Mouse (Mus musculus): Measurements from ENCODE around the gene Poln. TPM values are rescaled to one million over a fixed set of nuclear protein-coding genes. Genes with fewer than 3 reads are reported as not detected.

The Poln gene
- total RNA-seq, 2 experiments from 2014 or later, result 0.98 to 2.0 TPM

DNA sequence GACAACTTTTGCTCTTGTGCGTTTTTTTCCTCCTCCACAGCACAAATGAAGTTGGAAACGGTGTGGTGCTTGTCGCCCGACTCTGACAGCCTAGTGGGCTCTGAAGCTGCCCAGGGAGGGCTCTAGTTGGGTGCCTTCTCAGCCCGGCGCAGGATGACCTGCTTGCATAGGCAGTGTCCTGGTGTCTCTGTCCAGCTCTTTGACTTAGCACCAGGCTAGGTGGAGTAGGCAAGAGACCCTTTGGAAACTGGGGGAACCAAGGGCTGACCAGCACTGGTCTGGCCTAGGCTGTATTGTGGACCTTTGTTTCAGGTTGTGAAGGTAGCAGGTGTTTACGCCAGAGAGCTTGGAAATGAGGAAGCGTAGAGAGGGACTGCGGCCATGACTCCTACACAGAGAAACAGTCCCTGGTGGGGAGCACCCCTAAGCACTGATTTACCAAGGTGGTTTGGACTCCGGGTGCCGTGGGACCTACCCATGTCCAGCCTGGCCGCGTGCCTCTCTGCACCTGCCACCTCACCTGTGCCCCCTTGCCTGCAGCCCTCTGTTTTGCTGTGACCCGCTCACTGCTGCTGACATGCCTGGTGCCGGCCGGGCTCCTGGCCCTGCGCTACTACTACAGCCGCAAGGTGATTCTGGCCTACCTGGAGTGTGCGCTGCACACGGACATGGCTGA is 171.3 kb downstream of the Poln start:
- intact Hi-C loops (cut with DNase I), result no loop called here

DNA sequence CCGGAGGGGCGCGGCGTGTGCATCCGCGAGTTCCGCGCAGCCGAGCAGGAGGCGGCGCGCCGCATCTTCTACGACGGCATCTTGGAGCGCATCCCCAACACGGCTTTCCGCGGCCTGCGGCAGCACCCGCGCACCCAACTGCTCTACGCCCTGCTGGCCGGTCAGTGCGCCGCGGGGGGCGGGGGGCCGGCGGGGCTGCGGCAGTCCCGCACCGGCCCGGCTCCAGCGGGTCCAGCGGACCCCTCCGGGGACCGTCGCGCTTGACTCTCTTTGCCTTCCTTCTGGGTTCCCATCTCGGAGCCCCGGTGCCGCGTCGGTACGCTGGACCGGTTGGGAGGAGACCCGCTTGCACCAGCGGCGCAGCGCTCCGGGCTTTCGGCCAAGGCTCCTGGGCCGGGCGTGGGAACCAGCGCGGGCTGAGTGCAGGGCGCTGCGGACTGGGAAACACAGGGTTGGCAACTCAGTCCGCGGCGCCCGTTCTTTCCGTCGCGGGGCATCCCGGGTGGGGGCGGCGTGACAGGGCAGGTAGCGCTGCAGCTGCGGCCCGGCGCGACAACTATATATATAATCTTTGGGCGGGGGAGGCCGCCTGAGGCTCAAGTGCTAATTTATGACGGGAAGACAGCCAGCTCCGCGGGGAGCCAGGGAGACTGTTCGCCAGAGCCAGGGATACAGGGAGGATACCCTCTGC is 172.1 kb downstream of the Poln start:
- intact Hi-C loops (cut with DNase I), result no loop called here

More for the DNA sequence above, 171.3 kb downstream of the Poln start:
- DNase-seq, result no peak

DNA sequence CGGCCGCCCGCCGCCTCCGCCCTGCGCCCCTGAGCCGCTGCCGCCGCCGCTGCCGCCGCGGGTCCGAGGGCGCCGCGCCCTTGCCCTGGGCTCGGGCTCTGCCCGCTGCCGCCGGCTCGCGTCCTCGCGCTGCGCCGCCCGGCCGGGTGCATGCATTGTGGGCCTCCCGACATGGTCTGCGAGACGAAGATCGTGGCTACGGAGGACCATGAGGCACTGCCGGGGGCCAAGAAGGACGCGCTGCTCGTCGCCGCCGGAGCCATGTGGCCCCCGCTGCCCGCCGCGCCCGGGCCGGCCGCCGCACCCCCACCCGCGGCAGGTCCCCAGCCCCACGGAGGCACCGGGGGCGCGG is 172.6 kb downstream of the Poln start:
- intact Hi-C loops (cut with DNase I), result no loop called here
- DNase-seq, result peak in 1 of 2 experiments; percentile 45

More for the DNA sequence above, 172.1 kb downstream of the Poln start:
- DNase-seq, result peak; percentile 67 to 69

DNA sequence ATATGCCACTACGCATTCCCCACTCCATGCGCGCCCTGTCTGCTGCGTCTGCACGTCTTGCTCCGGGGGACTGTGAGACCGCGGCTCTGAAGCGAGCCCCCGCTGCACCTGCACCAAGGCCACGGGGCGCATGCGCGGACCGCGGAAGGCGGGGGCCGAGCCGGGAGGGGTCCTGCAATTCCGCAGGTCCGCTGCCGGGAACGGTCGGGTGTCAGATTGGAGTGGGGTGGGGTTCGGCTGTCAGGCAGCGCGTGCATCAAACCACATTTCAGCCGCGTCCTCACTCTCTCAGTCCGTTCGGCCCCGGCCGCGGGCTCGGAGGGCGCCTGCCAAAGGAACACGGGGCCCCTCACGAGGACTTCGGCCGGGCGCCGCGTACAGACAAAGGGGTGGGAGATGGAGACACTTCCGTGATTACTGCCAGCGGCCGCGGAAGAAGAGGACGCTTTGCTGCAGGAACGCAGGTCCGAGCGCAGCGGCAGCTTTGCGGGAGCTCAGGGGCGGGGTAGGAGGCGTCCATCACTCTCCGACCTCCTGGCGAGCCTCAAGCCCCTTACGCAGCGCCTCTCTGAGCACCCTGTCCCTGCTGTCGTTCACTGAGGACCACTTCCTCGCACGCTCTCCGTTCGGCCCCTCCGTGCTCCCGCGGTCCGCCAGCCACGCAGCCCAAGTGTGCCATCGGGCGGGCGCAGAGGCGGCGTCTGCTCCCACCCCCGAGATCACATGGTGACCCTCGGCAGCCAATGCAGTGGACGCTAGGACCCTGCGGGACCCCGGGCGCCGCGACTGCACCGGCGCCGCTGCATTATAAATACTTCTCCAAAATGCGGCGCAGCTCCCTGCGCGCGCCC is 173.2 kb downstream of the Poln start, which contains the start of gene Nat8l:
Gene Nat8l (plus strand): TSS at position 142 of the 851 bp plus-strand sequence.
- intact Hi-C loops (cut with DNase I), result no loop called here
- peak; percentile 34 to 46 for DNase-seq

DNA sequence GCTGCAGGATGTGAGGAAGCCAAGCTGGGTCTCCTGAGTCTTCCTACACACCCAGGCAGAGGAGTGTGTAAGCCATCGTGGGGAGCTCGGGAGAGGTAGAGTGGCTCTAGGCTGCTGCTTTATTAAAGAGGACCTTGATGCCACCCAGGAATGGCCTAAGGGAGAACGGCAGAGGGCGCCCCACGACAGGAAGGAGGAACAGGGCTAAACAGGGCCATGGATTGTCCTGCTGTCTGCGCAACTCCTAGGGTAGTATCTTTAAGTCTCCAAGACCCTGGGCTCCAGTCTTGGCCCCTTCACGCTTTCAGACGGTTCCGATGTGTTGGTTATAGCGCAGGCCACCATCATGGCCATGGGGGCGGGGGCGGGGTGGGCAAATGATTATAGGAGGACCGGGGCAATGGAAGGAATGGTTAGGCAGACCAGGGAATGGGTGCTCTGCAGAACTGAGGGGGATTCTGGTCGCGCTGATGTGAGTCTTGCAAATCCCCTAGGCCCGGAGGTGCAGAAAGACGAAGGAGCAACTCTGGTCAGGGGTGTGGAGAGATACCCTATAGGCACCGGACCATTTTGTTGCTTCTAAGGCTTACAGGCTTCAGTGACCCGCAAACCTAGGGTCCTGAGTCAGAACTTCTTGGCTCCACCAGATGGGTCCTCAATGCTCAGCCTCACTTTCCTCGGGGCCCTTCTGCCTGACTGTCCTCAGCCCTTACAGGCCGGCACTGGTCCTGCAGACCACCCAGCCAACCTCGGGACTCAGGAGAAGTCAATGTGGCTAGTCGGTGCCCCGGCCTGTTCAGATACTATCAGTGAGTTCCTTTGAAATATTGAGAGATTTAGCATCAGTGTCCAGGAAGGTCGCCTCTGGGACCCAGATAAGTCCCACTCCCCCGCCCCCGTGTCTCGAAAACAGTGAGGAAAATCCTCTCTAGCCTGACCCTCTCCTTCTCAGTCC is 174.3 kb downstream of the Poln start:
- peak; percentile 46 to 61 for DNase-seq
- intact Hi-C loops (cut with DNase I), result no loop called here

DNA sequence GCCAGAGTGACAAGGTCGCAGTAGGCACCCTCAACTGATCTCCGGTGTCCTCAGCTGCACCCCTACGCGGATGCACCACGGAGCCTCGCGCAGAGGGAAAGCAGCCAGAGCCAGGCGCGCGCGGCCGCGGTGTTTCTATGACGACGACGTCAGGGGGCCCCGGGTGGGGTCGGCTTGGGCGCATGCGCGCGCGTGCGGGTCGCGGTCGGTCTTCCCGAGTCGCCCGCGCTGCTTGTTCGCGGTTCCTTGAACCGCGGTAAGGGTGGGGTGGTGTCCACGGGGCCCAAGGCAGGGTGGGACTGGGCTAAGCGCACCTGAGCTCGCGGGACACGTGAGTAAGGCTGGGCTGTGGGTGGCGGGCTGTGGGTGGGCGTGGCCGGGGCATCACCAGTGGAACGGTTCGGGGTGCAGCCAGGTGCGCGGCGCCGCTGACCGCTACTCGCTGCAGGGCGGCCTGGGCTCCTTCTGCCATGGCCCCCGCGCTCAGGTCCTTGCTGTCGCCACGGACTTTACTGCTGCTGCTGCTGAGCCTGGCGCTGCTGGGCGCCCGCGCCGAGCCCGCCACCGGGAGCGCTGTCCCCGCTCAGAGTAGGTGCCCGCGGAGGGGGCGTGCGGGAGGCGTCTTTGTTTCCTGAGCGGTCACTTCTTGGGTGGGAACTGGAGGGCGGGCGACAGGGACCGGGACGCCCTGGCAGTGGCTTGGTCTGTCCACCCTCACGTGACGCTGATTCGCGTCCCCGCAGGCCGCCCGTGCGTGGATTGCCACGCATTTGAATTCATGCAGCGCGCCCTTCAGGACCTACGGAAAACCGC is 185.7 kb downstream of the Poln start, which contains the start of gene Gm1673:
Gene Gm1673 (plus strand): TSS at position 125 of the 813 bp plus-strand sequence.
- intact Hi-C loops (cut with DNase I), result no loop called here
- DNase-seq, result peak; percentile 85 to 87

DNA sequence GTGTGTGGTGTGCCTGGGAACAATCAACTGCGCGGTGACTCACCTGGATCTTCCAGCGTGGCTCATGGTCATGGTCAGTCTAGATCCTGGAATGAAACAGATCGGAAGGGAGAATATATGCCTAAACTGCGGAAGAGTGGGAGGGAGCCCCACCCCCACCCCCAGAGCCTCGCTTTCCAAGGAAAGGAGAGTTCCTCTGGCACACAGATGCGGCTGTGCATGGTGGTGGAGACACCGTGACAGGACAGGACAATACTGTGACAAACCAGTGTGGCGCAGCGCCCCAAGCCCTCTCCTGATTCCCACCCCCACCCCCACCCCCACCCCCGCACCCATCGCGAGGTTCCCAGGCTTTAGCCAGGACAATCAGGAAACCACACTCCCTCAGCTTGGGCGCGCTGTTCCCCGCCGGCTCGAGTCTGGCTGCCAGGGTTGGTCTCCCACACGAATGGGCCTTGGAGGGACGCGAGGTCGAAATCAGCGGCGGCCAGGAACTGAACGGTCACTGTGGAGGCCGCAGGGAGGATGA is 186.5 kb downstream of the Poln start:
- intact Hi-C loops (cut with DNase I), result no loop called here
- DNase-seq, result no peak

DNA sequence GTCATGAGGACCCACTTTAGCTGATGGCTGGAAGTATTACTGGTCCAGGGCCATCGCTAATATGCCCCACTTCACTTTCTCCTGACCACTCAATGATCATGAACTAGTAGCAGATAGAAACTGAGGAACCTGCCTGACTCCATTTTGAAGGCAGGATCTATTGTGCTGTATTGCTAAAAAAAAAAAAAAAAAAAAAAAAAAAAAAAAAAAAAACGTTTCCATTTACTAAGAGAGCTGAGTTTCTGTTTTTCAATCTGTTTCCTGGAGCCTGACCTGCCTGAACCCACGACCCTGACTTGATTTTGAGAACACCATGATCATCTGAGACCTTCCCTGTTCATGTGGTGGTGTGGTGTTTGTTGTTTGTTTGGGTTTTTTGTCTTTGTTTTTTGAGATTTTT is 193.0 kb downstream of the Poln start:
- intact Hi-C loops (cut with DNase I), result no loop called here

DNA sequence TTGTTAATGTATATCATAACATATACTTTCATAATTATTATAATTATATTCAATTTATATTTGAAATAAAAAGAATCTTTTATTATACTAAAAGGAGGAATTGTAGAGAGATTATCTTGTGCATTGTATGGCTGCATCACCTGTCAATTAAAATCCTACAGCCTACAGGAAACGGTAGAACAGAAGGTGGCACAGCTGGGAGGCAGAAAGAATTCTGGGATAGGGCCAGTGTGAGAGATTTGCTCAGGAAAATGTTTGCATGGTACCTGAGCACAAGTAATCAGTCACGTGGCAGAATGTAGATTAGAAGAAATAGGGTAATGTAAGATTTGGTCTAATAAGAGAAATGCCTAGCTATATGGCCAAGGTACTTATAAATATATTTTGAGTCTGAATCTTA is 194.5 kb downstream of the Poln start:
- intact Hi-C loops (cut with DNase I), result no loop called here
- DNase-seq, result no peak

More for the DNA sequence above, 193.0 kb downstream of the Poln start:
- no peak for DNase-seq

DNA sequence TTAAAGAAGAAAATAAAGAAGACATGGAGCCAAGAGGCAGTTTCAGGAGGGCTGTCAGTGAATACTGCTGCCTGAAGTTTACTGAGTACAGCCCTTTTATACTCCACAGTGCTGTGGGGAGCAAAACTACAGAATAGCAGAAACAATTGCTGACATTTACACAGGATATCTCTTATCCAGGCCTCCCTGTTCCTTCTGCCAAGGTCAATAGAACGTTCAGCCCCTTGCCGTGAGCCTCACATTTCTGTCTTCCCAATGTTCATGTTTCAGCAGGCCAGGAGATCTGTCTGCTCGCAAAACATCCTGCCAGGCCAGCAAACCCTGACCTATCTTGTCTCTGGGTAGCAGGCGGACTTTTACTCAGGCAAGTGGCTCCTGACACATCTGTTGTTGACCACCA is 209.9 kb downstream of the Poln start:
- intact Hi-C loops (cut with DNase I), result no loop called here

More for the DNA sequence above, 209.9 kb downstream of the Poln start:
- no peak for DNase-seq

Other genes starting within 250 kb of the Poln start
- 10 to 100 TPM; 11.6 to 12.8 TPM for gene Nelfa, start 233.0 kb downstream of the Poln start, total RNA-seq (2021)
- gene Gm1673, start 186.0 kb downstream of the Poln start, total RNA-seq (2021), result 1 to 10 TPM; 3.7 to 5.2 TPM
- 1 to 10 TPM in 1 of 2 experiments, under 1 TPM in 1; 0.71 to 1.2 TPM for gene Nat8l, start 173.5 kb downstream of the Poln start, total RNA-seq (2021)
- gene Haus3, start 79 bp upstream of the Poln start, total RNA-seq (2021), result 1 to 10 TPM; 6.0 to 7.1 TPM
- gene Mxd4, start 18.3 kb upstream of the Poln start, total RNA-seq (2021), result 100 to 1,000 TPM; 127 to 129 TPM
- 1 to 10 TPM in 1 of 2 experiments, under 1 TPM in 1; 0.41 to 1.0 TPM for gene Zfyve28, start 119.0 kb upstream of the Poln start, total RNA-seq (2021)
- not detected for gene Cfap99, start 119.2 kb upstream of the Poln start, total RNA-seq (2021)
- 10 to 100 TPM; 38.0 to 38.2 TPM for gene Rnf4, start 166.8 kb upstream of the Poln start, total RNA-seq (2021)
- 10 to 100 TPM; 32.6 to 36.6 TPM for gene Fam193a, start 200.5 kb upstream of the Poln start, total RNA-seq (2021)

All from heart, postnatal 14 days (tissue).